In the genomic region with DNA sequence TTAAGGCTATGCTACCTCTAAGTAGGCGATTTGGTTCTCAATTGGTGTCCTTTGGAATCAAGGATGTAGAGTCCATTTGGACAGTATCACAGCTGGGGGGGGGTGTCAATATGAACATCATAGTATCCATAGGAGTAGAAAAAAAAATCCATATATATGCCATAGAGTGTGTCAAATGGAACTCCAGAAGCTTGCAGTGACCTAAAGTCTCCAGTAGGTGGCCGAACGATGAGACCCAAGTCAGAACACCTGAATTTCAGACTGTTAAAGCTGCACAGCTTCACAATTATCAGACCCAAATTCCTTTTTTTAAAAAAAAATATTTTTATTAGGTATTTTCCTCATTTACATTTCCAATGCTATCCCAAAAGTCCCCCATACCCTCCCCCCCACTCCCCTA, we compare ENCODE assay signal across 9 mouse cellular contexts. TPM values are rescaled to one million over a fixed set of nuclear protein-coding genes. Genes with fewer than 3 reads are reported as not detected.
DNase-seq lines count a peak whose midpoint lies in the region; ATAC-seq and TF ChIP-seq lines count a peak whose summit lies in the region.
"Had no signal": no experiment of that assay in that cellular context is flagged by ENCODE, and none has a peak within 500 bp of the region (broad histone marks: within the 10 kb centered on the region; RNA-seq: fewer than 3 reads in every experiment).

No protein-coding gene starts in this region.

- peak; percentile 28; the same call in 1 of the 2 replicates for TF ChIP-seq CTCF in cortical plate, adult 2 months (IDR thresholded peaks at IDR 0.05; ENCODE audit: extremely low read depth, insufficient read depth, low read length)
- TF ChIP-seq CTCF in stomach, postnatal 0 days (IDR thresholded peaks at IDR 0.05; ENCODE audit: low read depth), result peak; percentile 64

- H3K9ac ChIP-seq in kidney, embryonic 16.5 days (replicated peaks; ENCODE audit: low read length), result no peak overlapping the region
- H3K9ac ChIP-seq in stomach, postnatal 0 days (ENCODE audit: low read length), result no peak overlapping the region
- H3K9ac ChIP-seq: limb, embryonic 12.5 days had no signal

- H3K36me3 ChIP-seq in kidney, embryonic 16.5 days (ENCODE audit: insufficient read depth, low read length), result no peaks in the 10 kb centered on the region
- no peaks in the 10 kb centered on the region for H3K36me3 ChIP-seq in stomach, postnatal 0 days (ENCODE audit: control insufficient read depth, insufficient read depth, low read length)
- H3K36me3 ChIP-seq: limb, embryonic 12.5 days had no signal

- peaks cover 8% of the 10 kb centered on the region for H3K4me1 ChIP-seq in kidney, embryonic 16.5 days (ENCODE audit: insufficient read depth, low read length)
- no peaks in the 10 kb centered on the region; the same call in 1 of the 2 replicates for H3K4me1 ChIP-seq in cortical plate, adult 2 months (ENCODE audit: control insufficient read depth, insufficient read depth, low read length)
- no peaks in the 10 kb centered on the region for H3K4me1 ChIP-seq in stomach, postnatal 0 days (replicated peaks; ENCODE audit: control insufficient read depth, insufficient read depth)
- H3K4me1 ChIP-seq: limb, embryonic 12.5 days had no signal

- H3K9me3 ChIP-seq in kidney, embryonic 16.5 days (ENCODE audit: low read length), result no peaks in the 10 kb centered on the region
- no peaks in the 10 kb centered on the region for H3K9me3 ChIP-seq in stomach, postnatal 0 days (ENCODE audit: control insufficient read depth, low read length)
- H3K9me3 ChIP-seq: limb, embryonic 12.5 days had no signal

- no peak for TF ChIP-seq EP300 in stomach, postnatal 0 days (optimal IDR thresholded peaks at IDR 0.05)

- H3K27ac ChIP-seq in kidney, embryonic 16.5 days (ENCODE audit: low read length), result no peak overlapping the region
- no peak overlapping the region for H3K27ac ChIP-seq in cortical plate, adult 2 months (ENCODE audit: insufficient read depth, low read length)
- no peak overlapping the region for H3K27ac ChIP-seq in stomach, postnatal 0 days (replicated peaks)
- H3K27ac ChIP-seq: limb, embryonic 12.5 days had no signal

- no peak for TF ChIP-seq POLR2A in cortical plate, adult 2 months (IDR thresholded peaks at IDR 0.05; ENCODE audit: extremely low read depth, insufficient read depth, low read length)

- DNase-seq in kidney, postnatal 14 days, result peak; percentile 3
- DNase-seq in urinary bladder, postnatal 14 days (ENCODE audit: low spot score), result peak; percentile 5
- DNase-seq in urinary bladder, postnatal 4 days (ENCODE audit: low spot score in 2 of 2), result no peak
- no peak for DNase-seq in stomach, postnatal 0 days (ENCODE audit: low spot score)
- no peak for DNase-seq in adipocyte (ENCODE audit: low spot score)
- no peak for DNase-seq in frontal cortex, postnatal 25 days (ENCODE audit: low spot score in 2 of 2)

- 65% methylated on average over 3 of the region's 3 CpGs for WGBS in kidney, embryonic 16.5 days
- WGBS in stomach, postnatal 0 days, result 63% methylated on average over 3 of the region's 3 CpGs

- ATAC-seq in kidney, embryonic 16.5 days (ENCODE audit: low FRiP score, low TSS enrichment), result no peak
- ATAC-seq in stomach, postnatal 0 days (ENCODE audit: low FRiP score, low TSS enrichment), result no peak

- H3K27me3 ChIP-seq in kidney, embryonic 16.5 days (ENCODE audit: insufficient read depth, low read length), result peaks cover 27% of the 10 kb centered on the region
- H3K27me3 ChIP-seq in stomach, postnatal 0 days (ENCODE audit: control insufficient read depth, insufficient read depth, low read length), result no peaks in the 10 kb centered on the region

- no peak overlapping the region for H3K4me3 ChIP-seq in kidney, embryonic 16.5 days (ENCODE audit: low read length)
- no peak overlapping the region for H3K4me3 ChIP-seq in cortical plate, adult 2 months (ENCODE audit: insufficient read depth, low read length)
- H3K4me3 ChIP-seq in stomach, postnatal 0 days (ENCODE audit: low read depth, low read length), result no peak overlapping the region
- H3K4me3 ChIP-seq: limb, embryonic 12.5 days had no signal

- H3K4me2 ChIP-seq in kidney, embryonic 16.5 days (replicated peaks; ENCODE audit: low read depth, low read length), result no peak overlapping the region
- H3K4me2 ChIP-seq in stomach, postnatal 0 days (replicated peaks; ENCODE audit: low read depth), result no peak overlapping the region
- H3K4me2 ChIP-seq: limb, embryonic 12.5 days had no signal

RNA-seq across cellular contexts. Expression of a gene that starts 3.3 kb away (rescaled TPM):
- 1.7 and 2.1 TPM in 2 replicates for polyA plus RNA-seq in kidney, embryonic 16.5 days (2015; fragmentation: Nextera tagmentation; extraction: Ambion mirVana)
- polyA plus RNA-seq in cortical plate, adult 2 months (2012; rRNA removed), result 20.0 and 21.3 TPM in 2 replicates
- 0.56 and 0.74 TPM in 2 replicates for polyA plus RNA-seq in stomach, postnatal 0 days (2015; fragmentation: Nextera tagmentation; extraction: Ambion mirVana)

Comparison
In these comparisons a context has a peak if more than half of its experiments do, and no peak if none do; other contexts are left out.
1. DNase-seq: peak in kidney, postnatal 14 days (single experiment) and urinary bladder, postnatal 14 days (single experiment); none in urinary bladder, postnatal 4 days (0 of 2), stomach, postnatal 0 days (single experiment), adipocyte (single experiment) and frontal cortex, postnatal 25 days (0 of 2).